Mouse (Mus musculus) forebrain, embryonic 13.5 days (tissue): ENCODE results near the gene Fam13a. TPM values are rescaled to one million over a fixed set of nuclear protein-coding genes. Genes with fewer than 3 reads are reported as not detected.

Experiments used
- ATAC-seq: fragments of 200-750 bp; cut with Nextera tagmentation; 2 replicates; pipeline ENCODE4 v1.8.0; 2017
- H3K27ac ChIP-seq: fragments of 300-500 bp; sonication (generic); 2 replicates; pipeline ENCODE4 v1.5.1; 2015; ENCODE audit warnings: inconsistent platforms, mild to moderate bottlenecking, moderate library complexity
- H3K27me3 ChIP-seq: fragments of 300-500 bp; sonication (generic); 2 replicates; pipeline ENCODE4 v1.6.1; 2015; ENCODE audit warnings: mild to moderate bottlenecking, inconsistent platforms
- H3K36me3 ChIP-seq: fragments of 300-500 bp; sonication (generic); 2 replicates; pipeline ENCODE4 v1.6.1; 2015; ENCODE audit warnings: mild to moderate bottlenecking, inconsistent platforms; ENCODE audit not compliant: poor library complexity, severe bottlenecking
- H3K4me1 ChIP-seq: fragments of 300-500 bp; sonication (generic); 2 replicates; pipeline ENCODE4 v1.6.1; 2015; ENCODE audit warnings: inconsistent platforms
- H3K4me2 ChIP-seq: fragments of 300-500 bp; sonication (generic); 2 replicates; pipeline ENCODE4 v1.6.1; 2015; ENCODE audit warnings: inconsistent platforms, mild to moderate bottlenecking, moderate library complexity
- H3K4me3 ChIP-seq: fragments of 300-500 bp; sonication (generic); 2 replicates; pipeline ENCODE4 v1.5.1; 2015; ENCODE audit warnings: mild to moderate bottlenecking, inconsistent platforms
- H3K9ac ChIP-seq: fragments of 300-500 bp; sonication (generic); 2 replicates; pipeline ENCODE4 v1.6.1; 2015; ENCODE audit warnings: mild to moderate bottlenecking, inconsistent platforms
- H3K9me3 ChIP-seq: fragments of 300-500 bp; sonication (generic); replicated peaks from 2 replicates; pipeline ENCODE4 v1.6.1; 2016; ENCODE audit warnings: inconsistent platforms
- WGBS: fragments of 180-500 bp; shearing (Covaris S2); methylation state at CpG from one replicate; pipeline ENCODE4 v1.1.7; 2015; 5-methylcytosine and 5-hydroxymethylcytosine counted together
- polyA plus RNA-seq: library from polyadenylated mRNA; unstranded; fragments of >200 nt; fragmentation: Nextera tagmentation; extraction: Ambion mirVana; gene quantifications from 2 replicates; pipeline ENCODE4 v1.2.1, GENCODE M21; 2015

The Fam13a gene
- polyA plus RNA-seq, result 5.6 and 6.6 TPM in 2 replicates

DNA sequence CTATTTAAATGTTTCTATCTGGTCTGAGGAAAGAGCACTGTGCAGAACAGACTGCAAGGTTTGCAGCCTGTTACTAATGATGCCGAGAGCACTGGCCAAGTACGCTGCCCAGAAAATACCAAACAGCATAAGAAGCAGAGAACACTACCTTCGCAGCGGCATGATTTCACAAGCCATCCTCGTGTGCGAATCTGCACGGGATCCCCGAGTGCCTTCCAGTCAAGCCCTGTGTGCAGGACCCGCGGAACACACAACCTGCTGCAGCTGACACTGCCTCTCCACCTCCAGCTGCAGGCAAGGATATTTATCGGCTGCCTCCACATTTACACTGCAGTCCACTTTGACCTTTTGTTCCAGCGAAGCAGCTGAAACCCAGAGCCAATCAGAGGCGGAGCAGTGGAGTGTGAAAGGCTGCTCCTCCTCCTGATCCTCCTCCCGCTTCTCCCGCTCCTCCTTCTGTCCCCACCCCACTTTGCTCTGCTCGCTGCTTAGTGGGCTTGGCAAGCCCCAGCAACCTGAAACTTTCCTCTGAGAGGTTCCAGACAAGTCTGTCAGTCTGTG is at the start of gene Fam13a:
Gene Fam13a (minus strand): TSS at position 386 of the 561 bp plus-strand sequence.
- H3K9ac ChIP-seq, result peak within 1 kb of the TSS; percentile 70
- no peaks in the 10 kb centered on the region for H3K36me3 ChIP-seq
- peak within 1 kb of the TSS; percentile 67 for H3K4me2 ChIP-seq
- H3K27me3 ChIP-seq, result no peaks in the 10 kb centered on the region
- H3K9me3 ChIP-seq, result no peaks in the 10 kb centered on the region
- H3K4me3 ChIP-seq, result peak within 1 kb of the TSS; percentile 56
- peak; percentile 98 for ATAC-seq
- no peak within 1 kb of the TSS for H3K27ac ChIP-seq
- under 1% methylated on average over 16 of the region's 16 CpGs for WGBS
- peaks cover 5% of the 10 kb centered on the region for H3K4me1 ChIP-seq

DNA sequence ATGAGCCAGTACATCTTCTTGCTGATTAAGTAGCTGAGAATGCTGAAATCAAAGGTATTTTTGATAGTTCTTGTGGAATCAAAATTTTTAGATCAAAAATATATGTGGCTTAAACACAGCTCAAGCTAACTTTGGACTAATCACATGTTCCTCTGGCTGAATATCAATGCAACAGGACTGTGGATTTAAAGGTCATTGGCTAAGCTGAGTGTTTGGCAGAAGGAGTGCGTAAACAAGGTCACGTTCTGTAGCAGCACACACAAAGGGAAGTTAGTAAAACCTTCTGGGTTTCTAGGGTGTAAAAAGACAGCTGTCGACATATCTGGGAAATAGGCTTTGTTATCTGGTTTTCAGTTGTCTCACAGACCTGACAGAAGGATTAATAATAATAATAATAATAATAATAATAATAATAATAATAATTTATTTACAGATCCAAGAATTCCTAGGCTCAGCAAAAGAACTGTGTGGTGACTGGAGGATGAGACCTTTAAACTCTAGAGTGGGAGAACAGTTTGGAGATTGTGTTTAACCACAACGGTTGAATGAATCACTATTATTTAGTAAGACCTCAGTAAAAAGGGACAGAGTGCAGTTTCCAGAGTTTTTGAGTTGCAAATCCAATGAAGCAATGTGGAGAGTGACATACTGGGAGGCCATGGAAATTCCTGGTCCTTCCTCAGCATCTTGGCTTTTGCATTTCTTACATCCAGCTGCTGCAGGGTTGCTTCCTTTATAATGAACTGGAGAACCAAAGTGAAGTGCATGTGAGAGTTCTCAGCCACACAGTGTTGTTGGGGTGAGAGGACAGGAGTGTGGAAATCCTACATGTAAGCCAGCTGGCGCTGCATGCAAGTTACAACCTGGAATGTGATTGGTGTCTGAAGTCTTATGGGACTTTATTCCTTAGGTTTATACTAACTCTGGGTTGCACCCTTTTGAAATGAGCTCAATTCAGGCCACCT is 48.0 kb upstream of the Fam13a start:
- ATAC-seq, result no peak
- no peaks in the 10 kb centered on the region for H3K27me3 ChIP-seq
- WGBS, result 84% methylated on average over 5 of the region's 5 CpGs
- H3K4me1 ChIP-seq, result no peaks in the 10 kb centered on the region
- no peaks in the 10 kb centered on the region for H3K36me3 ChIP-seq
- no peak overlapping the region for H3K4me3 ChIP-seq
- peaks cover 12% of the 10 kb centered on the region; the same call in 1 of the 2 replicates for H3K9me3 ChIP-seq
- H3K9ac ChIP-seq, result no peak overlapping the region
- no peak overlapping the region for H3K27ac ChIP-seq
- H3K4me2 ChIP-seq, result no peak overlapping the region

DNA sequence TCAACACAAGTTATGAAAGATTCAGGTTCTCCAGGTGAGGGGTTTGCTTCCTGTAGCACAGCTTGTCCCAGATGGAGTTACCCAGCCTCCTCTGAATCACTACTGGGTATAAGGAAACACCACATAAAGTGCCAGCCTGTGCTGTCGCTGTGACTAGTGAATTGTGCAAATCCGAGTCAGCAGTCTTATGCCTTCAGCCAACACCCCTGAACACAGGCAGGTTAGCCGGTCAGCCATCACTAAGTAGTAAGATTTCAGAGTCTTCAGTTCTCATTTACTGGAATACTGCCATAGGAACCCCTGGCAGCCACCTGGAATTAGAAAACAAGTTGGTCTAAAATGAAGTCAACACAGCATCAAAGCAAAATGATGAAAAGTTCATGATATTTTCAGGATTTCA is 47.3 kb upstream of the Fam13a start:
- Histone ChIP-seq H3K4me2 (no peak overlapping the region), H3K9me3 (peaks cover 12% of the 10 kb centered on the region; the same call in 1 of the 2 replicates), H3K4me3 (no peak overlapping the region), H3K27ac (no peak overlapping the region), H3K4me1 (no peaks in the 10 kb centered on the region), H3K36me3 (no peaks in the 10 kb centered on the region), H3K9ac (no peak overlapping the region), H3K27me3 (no peaks in the 10 kb centered on the region)
- no peak for ATAC-seq
- 86% methylated on average over 3 of the region's 3 CpGs for WGBS

DNA sequence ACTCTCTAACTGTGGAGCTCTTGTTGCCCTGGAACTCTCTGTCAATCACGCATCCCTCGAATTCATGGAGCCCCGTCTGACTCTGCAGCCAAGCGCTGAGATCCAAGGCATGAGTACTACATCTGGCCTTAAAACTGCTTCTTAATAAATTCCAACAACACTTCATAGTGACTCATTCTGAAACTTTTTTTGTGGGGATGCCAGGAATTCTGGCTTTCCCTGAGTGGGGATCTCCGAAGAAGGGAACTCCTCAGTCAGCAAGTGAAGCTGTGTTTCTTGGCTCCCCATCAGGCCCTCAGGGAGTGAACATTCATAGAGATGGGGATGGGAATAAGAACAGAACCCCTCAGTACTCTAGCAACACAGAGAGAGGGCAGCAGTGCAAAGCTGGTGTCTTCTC is 43.8 kb upstream of the Fam13a start:
- no peaks in the 10 kb centered on the region for H3K9me3 ChIP-seq
- no peak for ATAC-seq
- H3K9ac ChIP-seq, result no peak overlapping the region
- 92% methylated on average over 5 of the region's 5 CpGs for WGBS
- no peak overlapping the region for H3K4me3 ChIP-seq
- no peaks in the 10 kb centered on the region for H3K36me3 ChIP-seq
- no peaks in the 10 kb centered on the region for H3K27me3 ChIP-seq
- no peaks in the 10 kb centered on the region for H3K4me1 ChIP-seq
- no peak overlapping the region for H3K27ac ChIP-seq
- H3K4me2 ChIP-seq, result no peak overlapping the region

DNA sequence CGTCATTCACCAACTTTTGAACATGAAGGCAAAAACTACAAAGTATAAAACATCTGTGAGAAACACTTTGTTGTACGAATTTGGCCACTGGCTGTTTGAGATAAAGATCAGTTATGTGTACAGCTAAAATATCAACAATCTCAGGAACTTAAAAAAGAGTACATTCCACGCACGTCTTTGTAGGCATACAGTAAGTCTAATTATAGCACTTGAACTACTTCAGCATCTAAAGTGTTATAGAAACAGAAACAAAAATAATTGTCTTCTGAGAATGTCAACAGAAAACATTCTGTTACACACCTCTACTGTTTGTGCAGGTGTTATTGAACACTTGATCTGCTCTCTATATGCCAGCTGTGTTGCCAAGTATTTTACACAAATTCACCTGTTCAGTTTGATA is 40.1 kb upstream of the Fam13a start:
- no peaks in the 10 kb centered on the region for H3K4me1 ChIP-seq
- no peak overlapping the region for H3K4me3 ChIP-seq
- no peaks in the 10 kb centered on the region for H3K36me3 ChIP-seq
- no peak overlapping the region for H3K9ac ChIP-seq
- no peaks in the 10 kb centered on the region for H3K27me3 ChIP-seq
- no peak overlapping the region for H3K4me2 ChIP-seq
- ATAC-seq, result no peak
- no peaks in the 10 kb centered on the region for H3K9me3 ChIP-seq
- 91% methylated on average over 4 of the region's 4 CpGs for WGBS
- no peak overlapping the region for H3K27ac ChIP-seq

DNA sequence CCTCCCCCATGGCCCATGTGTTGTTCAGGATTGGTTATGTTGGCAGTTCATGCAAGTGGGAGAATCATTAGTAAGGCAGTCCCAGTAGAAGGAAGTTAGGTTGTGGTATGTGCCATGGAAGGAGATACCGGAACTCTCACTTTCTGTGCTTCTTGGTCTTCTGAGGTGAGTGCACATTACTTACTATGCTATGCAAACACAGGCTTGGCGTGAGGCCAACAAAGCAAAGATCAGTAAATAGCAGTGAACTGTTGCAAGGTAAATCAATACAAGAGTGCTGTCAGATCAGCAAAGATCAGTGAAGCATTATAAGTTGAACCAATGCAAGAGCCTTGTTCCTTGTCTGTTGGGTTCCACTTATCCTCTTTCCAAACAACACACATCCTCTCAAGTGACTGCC is 28.9 kb upstream of the Fam13a start:
- ATAC-seq, result no peak
- H3K4me2 ChIP-seq, result no peak overlapping the region
- H3K9ac ChIP-seq, result no peak overlapping the region
- no peak overlapping the region for H3K27ac ChIP-seq
- H3K9me3 ChIP-seq, result no peaks in the 10 kb centered on the region
- no peaks in the 10 kb centered on the region for H3K36me3 ChIP-seq
- H3K4me3 ChIP-seq, result no peak overlapping the region
- no peaks in the 10 kb centered on the region for H3K27me3 ChIP-seq
- WGBS, result 94% methylated on average over 2 of the region's 2 CpGs
- no peaks in the 10 kb centered on the region for H3K4me1 ChIP-seq

DNA sequence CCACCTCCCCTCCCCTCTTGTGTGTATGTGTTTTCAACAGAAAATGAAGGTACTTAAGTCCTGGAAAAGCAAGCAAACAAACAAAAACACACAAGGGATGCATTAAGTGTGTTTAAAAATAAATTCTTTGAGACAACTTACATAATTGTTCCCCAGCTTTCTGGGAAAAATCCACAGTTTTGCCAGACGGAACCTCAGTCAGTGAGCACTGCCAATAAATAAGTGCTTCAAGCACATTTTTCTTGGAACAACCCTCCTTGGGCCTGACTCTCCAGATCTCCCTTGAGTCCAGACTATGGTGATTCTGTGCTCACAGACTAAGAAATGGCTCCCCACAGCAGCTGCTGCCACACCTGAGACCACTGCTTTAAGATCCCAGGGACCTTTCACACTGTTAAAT is 15.4 kb upstream of the Fam13a start:
- no peak for ATAC-seq
- H3K4me1 ChIP-seq, result no peaks in the 10 kb centered on the region
- no peak overlapping the region for H3K4me3 ChIP-seq
- no peaks in the 10 kb centered on the region for H3K36me3 ChIP-seq
- H3K4me2 ChIP-seq, result no peak overlapping the region
- no peaks in the 10 kb centered on the region for H3K9me3 ChIP-seq
- H3K27ac ChIP-seq, result no peak overlapping the region
- no peaks in the 10 kb centered on the region for H3K27me3 ChIP-seq
- H3K9ac ChIP-seq, result no peak overlapping the region
- WGBS, result 79% methylated on average over 1 of the region's 1 CpGs

DNA sequence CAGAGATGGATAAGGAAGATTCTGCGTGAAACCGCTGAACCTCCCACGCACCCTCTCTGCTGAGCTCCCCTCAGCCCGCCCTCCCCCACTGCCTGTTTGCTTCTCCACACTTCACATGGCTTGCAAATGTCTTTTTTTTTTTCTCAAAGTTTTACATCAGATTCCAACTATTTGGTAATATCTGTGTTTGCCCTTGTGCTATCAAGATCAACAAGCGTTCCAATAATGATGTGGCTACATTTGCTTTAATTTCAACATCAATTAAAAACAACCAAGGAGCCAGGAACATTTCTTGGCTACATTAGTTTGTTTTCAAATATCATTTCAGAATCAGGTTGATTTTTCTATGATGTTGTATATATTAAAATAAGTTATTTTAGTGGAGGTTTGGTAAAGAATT is 8.4 kb upstream of the Fam13a start:
- Histone ChIP-seq H3K27me3 (no peaks in the 10 kb centered on the region), H3K4me1 (no peaks in the 10 kb centered on the region), H3K36me3 (no peaks in the 10 kb centered on the region), H3K9me3 (no peaks in the 10 kb centered on the region), H3K9ac (no peak overlapping the region), H3K4me2 (no peak overlapping the region), H3K4me3 (no peak overlapping the region), H3K27ac (no peak overlapping the region)
- WGBS, result 92% methylated on average over 5 of the region's 5 CpGs
- ATAC-seq, result no peak

DNA sequence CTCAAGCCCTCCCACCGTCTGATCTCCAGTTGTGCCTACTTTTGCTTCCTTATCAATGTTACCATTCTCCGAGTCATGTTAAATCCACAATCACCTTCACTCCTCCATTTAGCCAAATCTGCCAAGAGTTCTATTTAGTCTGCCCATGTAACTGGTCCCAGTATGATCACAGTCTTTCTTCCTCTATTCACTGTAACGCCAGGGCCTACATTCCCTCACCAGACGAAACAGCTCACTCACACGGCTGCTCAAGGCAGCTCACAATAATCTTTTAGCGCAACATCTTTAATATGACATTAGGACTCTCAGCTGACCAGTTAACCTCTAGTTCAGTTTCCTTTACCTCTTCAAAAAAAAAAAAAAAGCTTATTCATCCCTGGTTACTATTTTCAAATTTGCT is 7.2 kb upstream of the Fam13a start:
- WGBS, result 82% methylated on average over 6 of the region's 6 CpGs

DNA sequence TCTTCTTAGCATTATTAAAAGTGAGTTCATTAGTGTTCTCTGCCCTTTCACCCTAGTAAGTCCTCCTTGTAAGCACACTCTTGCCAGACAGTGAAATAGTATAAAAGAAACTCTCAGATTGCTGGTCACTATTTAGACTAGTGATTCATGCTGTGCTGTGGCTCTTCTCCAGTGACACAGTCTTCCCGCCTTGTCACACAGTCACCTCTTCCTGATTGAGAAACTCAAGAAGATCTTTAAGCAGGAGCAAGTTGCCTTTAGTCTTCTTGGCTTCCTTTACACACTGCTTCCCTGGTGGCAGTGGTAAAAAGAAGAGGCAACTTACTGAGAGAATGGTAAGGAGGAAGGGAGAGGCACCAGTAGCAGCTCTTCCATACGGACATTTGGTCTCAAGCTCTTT is 6.3 kb upstream of the Fam13a start:
- no peak overlapping the region for H3K27ac ChIP-seq
- H3K36me3 ChIP-seq, result no peaks in the 10 kb centered on the region
- H3K4me3 ChIP-seq, result no peak overlapping the region
- H3K4me1 ChIP-seq, result no peaks in the 10 kb centered on the region
- WGBS, result 83% methylated on average over 2 of the region's 2 CpGs
- H3K9ac ChIP-seq, result no peak overlapping the region
- H3K4me2 ChIP-seq, result no peak overlapping the region
- H3K27me3 ChIP-seq, result no peaks in the 10 kb centered on the region
- H3K9me3 ChIP-seq, result no peaks in the 10 kb centered on the region
- no peak for ATAC-seq

More for the DNA sequence above, 7.2 kb upstream of the Fam13a start:
- H3K27me3 ChIP-seq, result no peaks in the 10 kb centered on the region
- H3K9me3 ChIP-seq, result no peaks in the 10 kb centered on the region
- H3K4me3 ChIP-seq, result no peak overlapping the region
- no peak overlapping the region for H3K27ac ChIP-seq
- no peaks in the 10 kb centered on the region for H3K4me1 ChIP-seq
- no peak overlapping the region for H3K4me2 ChIP-seq
- H3K36me3 ChIP-seq, result no peaks in the 10 kb centered on the region
- H3K9ac ChIP-seq, result no peak overlapping the region
- ATAC-seq, result no peak

DNA sequence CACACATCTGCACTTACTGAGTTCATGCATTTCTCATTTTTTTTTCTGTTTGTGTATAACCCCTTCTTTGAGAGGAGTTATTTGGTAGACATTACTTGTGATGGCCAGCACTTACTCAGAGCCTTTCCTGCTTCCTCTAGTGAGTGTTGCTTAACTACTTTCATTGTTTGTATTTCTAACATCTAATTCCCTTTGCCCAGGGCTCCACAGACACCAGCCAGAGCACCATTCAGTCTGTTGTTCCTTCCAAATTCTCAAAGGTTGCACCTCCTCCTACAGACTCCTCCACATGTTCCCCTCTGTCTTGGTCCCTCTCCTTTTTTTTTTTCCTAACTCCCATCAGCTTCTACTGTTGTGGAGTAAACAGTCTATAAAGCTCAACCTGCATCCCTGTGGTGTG is 5.7 kb upstream of the Fam13a start:
- Histone ChIP-seq H3K9ac (no peak overlapping the region), H3K36me3 (no peaks in the 10 kb centered on the region), H3K9me3 (no peaks in the 10 kb centered on the region), H3K4me3 (no peak overlapping the region), H3K27me3 (no peaks in the 10 kb centered on the region), H3K27ac (no peak overlapping the region), H3K4me1 (no peaks in the 10 kb centered on the region), H3K4me2 (no peak overlapping the region)
- ATAC-seq, result no peak

DNA sequence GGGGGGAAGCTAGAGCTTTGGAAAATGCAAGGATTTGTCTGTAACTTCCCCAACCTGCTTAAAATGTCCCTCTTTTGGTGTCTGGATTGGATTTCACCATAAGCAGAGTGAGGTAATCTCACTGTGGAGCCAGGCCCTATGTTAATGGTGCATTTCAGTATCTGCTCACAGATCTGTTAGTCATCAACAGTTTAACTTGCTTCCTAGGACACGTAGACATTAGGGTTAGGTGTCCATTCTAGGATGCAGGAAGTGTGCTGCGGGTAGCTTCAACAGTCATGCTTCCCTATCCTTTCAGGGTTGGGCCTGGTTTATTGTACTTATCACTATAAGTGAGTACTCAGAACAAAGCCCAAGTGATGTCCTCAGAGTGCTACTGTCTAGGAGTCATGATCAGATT is 4.5 kb upstream of the Fam13a start:
- H3K27ac ChIP-seq, result no peak overlapping the region
- 0 out of 2 replicates have a peak, but pooled peaks cover under 1% of the 10 kb centered on the region for H3K4me1 ChIP-seq
- no peaks in the 10 kb centered on the region for H3K36me3 ChIP-seq
- H3K4me2 ChIP-seq, result no peak overlapping the region
- WGBS, result 77% methylated on average over 2 of the region's 2 CpGs
- no peaks in the 10 kb centered on the region for H3K9me3 ChIP-seq
- H3K9ac ChIP-seq, result no peak overlapping the region
- no peaks in the 10 kb centered on the region for H3K27me3 ChIP-seq
- no peak for ATAC-seq
- H3K4me3 ChIP-seq, result no peak overlapping the region
